Mouse (Mus musculus) testis, postnatal 10 days (tissue): Measurements from ENCODE around the gene Gna15.

Experiments used
- DNase-seq: peaks from one replicate; pipeline ENCODE4 v3.0.0; 2021; ENCODE audit warnings: low spot score

Gene Gna15

DNA sequence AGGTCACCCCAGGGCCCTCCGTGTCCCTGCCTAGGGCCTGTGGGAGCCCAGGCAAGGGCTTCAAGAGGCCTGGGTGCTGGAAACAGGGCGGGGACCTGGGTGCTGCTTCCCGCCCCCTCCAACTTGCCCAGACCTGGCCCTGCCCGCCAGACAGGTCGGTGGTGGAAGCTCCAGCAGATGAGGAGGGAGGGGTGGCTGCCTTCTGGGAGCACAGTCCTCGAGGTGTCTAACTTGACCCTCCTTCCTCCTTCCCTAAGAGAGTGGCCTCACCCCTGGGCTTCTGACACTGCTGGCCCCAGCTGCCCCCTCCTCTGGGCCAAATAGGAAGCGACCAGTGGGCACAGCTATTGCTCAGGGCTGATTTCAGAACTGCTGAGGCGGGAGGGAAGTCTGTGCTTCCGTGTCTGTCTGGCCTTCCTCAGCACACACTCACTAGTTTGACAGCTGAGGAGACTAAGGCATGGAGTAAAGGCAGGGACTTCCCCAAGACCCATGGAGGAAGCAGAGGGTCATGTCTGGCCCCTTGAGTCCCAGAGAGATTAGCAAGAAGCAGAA is at the start of gene Gna15:
Gene Gna15 (minus strand): TSS at position 175 of the 555 bp plus-strand sequence.
- DNase-seq: no peak

DNA sequence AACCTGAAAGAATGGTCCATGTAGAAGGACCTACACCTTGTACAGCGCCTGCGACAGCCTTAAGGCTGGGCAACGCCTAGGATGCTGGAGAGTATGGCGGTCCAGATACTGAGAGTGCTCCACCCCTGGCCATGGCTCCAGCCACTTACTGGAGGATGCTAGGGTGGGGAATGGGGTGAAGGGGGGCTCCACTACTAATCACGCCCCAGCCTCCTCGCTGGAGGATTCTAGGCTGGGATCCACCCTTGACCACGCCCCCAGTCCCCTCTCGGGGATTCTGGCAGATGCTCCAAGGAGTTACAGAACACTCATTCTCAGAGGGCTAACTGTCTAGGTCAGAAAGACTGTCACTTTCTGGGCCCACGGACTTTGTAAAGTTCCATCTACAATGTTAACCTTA is 49.0 kb upstream of the Gna15 start:
- peak; percentile 85 for DNase-seq

GRCm38 (mm10) chr10:81572133-81572671 is 48.2 kb upstream of the Gna15 start:
- DNase-seq: peak; percentile 62

- DNase-seq: peak; percentile 97
Observed at GRCm38 (mm10) chr10:81571501-81571876, 47.5 kb upstream of the Gna15 start.

GRCm38 (mm10) chr10:81570831-81571500 is 46.9 kb upstream of the Gna15 start:
- peak; percentile 96 for DNase-seq

DNA sequence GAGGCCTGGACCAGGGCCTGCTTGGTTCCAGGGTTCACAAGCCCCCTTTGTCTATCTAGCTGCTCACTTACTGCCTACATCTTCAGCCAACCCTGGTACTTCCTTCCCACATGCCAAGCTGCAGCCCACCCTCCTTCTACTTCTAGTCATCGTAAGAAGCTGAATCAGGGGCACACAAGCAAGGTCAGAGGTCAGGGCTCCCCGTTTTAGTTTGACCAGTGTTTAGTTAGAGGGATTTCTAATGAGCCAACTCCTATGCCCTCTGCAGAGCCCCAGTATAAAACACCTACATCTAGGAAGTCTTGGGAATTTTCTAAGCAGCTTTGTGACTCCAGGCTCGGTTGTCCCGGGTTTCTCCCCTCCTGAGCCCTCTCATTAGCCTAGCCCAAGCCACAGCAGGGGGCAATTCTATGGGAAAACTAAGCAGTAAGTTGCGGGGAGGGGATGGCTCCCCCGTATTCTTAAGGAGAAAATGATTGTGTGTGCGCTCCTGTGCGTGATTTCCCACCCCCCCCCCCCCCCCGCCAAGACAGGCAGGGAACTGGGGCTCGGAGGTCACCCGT is 46.3 kb upstream of the Gna15 start:
- no peak for DNase-seq

- DNase-seq: no peak
Observed at GRCm38 (mm10) chr10:81569507-81570237, 45.6 kb upstream of the Gna15 start.

- DNase-seq: peak; percentile 85
Observed at GRCm38 (mm10) chr10:81568381-81569191, 44.6 kb upstream of the Gna15 start.

- DNase-seq: no peak
Observed at GRCm38 (mm10) chr10:81565257-81566228, 41.5 kb upstream of the Gna15 start.

- peak; percentile 83 for DNase-seq
Observed at GRCm38 (mm10) chr10:81564734-81565133, 40.7 kb upstream of the Gna15 start.

- peak; percentile 72 for DNase-seq
Observed at GRCm38 (mm10) chr10:81564216-81564615, 40.2 kb upstream of the Gna15 start.

DNA sequence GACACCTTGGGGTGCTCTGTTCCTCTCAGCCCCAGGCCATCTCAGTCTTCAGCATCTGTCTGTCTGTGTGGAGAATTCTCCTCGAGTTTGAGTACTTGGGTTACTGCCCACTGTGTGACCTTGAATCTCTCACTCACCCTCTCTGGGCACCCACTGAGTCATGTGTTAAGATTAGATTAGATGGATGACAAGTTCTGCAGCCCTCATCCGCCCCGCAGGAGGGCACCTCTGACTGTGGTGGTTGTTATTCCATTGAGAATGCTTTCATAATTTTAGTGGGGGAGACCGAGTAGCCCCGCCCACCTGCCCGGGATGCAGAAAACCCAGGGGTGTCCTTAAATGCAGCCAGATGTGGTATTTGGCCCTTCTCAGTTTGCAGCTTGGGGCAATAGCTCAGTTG is 39.5 kb upstream of the Gna15 start:
- DNase-seq: peak; percentile 72

DNA sequence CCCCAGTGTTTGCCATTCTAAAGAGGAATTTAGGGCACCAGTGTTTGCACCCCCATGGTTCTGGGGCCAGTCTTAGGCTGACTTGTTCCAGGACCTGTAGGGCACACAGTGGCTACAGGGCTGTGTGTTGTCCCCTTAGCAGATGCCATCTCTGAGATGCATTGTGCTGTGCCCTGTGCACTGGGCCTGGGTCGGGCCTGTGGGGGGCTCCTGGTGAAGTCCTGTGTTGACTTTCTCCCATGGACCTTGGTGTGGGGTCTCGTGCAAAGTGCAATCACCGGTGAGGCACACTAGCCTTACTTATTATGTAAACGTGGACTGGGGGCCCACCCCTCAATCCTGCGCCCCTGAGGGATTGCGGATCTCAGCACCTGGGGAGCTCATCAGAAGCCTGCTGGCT is 38.4 kb upstream of the Gna15 start:
- DNase-seq: no peak

- DNase-seq: no peak
Observed at GRCm38 (mm10) chr10:81560719-81561459, 36.9 kb upstream of the Gna15 start.

DNA sequence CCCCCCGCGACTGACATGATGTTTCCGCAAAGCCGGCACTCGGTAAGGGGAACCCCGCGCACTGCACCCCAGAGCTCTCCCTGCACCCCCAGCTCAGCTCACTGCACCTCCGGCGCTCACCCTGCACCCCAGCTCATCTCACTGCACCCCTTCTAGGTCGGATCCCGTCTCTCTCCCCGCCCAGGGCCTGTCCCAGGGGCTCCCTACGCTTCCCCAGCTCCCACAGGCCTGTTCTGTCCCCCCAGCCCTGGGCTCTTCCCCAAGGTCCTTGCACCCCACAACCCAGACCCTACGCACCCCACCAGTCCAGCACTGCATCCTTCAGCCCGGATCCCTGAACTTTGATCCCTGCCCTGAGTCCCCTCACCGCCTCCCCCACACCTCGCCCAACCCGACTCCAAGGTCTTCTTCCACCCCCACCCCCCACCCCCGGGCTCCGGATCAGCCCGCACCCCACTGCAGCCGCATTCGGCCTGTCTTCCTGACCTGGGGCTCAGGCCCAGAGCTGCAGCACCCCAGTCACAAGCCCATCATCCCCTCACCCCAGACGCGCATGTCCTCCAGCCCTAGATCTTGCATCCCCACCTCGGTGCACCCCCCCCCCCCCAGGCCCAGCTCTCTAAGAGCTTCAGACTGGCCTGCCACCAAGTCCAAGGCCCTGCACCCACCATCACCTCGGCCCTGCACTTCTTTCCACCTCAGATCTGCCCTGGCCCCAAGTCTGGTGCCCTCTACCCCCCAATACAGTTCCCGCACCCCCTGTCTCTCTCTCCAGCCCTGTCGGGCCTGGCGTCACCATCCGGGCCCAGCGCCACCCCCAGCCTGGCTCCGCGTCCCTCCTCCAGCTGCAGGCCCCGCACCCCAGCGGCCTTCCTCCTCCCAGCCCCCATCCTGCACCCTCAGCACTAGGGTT is 35.9 kb upstream of the Gna15 start:
- peak; percentile 83 for DNase-seq

- peak; percentile 97 for DNase-seq
Observed at GRCm38 (mm10) chr10:81559163-81559626, 35.2 kb upstream of the Gna15 start, which contains the start of gene Aes. Gene Aes, plus strand, starts transcription at chr10:81559488.

DNA sequence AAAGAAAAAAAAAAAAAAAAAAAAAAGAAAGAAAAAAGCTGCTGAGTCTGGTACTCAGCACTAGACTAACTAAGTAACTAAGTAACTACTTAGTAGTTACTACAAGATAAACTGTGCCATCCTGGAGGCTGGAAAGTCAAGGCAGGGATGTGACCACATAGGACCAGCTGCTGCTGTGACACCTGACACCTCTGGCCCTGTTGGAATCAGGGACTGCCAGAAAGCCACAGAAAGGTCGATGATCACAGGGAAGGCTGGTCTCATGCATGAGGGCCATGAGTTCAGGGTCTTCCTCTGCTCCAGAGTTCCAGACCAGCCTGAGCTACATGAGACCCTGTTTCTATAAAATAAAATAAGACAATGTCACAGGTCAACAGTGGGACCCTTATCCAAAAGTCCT is 33.5 kb upstream of the Gna15 start:
- no peak for DNase-seq

- no peak for DNase-seq
Observed at GRCm38 (mm10) chr10:81556282-81556681, 32.3 kb upstream of the Gna15 start.
